Mouse (Mus musculus): ENCODE data around the gene Flcn.
"Not testable (repeated sequence)": the region's sequence is repeated elsewhere in the genome, so short reads cannot be mapped to it uniquely, and the experiment has no call there.

Flcn gene

DNA sequence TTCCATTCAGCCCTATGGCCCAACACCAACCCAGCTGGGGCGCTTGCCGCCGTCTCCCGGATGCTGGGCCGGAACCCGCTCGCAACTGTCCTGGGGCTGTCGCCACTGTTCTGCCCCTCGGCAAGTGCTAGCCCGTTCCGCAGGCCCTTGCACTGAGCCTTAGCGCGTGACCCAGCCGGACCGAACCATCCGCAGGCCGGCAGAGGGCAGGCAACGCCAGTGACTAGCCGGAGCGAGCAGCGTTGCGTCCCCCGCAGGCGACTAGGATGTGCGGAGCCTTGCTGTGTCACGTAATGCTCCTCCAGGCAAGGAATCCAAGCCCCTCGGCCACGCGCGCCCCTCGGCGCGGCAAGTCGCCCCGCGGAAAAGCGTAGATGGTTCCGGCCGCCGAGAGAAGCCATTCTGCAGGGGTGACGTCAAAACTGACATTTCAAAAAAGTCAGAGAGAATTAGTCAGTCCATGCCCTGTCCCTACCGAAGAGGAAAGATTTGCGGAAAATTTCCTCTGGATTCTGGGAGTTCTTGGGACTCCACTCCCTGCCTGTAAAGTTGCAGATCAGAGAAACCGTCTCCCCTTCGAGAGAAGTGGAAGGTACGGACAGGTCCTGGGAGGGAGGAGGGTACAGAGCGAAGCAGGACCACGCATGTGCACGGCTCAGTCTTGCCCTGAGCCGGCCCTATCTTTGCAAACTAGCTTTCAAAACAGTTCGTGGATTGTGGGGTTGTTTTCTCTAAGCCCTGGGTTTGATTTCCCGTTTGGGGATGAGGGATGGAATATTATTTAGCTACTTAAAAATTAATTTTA, at the start of gene Flcn:
Flcn (minus strand) TSS at position 347 of the 805 bp plus-strand sequence.
- peak; percentile 92 for DNase-seq (ENCODE audit: low read depth, low spot score)

DNA sequence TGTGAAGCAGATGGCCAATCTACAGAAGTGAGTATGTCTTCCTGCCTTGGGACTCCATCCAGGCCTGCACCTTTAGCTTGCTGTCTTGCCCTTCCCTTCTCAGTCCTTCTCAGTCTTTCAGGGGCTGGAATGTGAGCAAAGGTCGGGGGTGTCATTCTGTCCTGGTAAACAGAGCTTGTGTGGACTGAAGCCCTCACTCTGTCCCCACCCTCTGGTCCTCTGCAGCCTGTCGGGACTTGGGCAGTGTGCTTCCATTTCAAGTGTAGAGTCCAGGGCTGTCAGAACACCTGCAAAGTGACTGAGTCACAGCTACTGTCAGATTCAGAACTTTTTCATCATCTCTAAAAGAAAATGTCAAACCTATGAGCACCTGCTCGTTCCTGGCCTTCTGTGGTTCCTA, 43.0 kb upstream of the Flcn start:
- DNase-seq (ENCODE audit: low read depth, low spot score) = no peak

DNA sequence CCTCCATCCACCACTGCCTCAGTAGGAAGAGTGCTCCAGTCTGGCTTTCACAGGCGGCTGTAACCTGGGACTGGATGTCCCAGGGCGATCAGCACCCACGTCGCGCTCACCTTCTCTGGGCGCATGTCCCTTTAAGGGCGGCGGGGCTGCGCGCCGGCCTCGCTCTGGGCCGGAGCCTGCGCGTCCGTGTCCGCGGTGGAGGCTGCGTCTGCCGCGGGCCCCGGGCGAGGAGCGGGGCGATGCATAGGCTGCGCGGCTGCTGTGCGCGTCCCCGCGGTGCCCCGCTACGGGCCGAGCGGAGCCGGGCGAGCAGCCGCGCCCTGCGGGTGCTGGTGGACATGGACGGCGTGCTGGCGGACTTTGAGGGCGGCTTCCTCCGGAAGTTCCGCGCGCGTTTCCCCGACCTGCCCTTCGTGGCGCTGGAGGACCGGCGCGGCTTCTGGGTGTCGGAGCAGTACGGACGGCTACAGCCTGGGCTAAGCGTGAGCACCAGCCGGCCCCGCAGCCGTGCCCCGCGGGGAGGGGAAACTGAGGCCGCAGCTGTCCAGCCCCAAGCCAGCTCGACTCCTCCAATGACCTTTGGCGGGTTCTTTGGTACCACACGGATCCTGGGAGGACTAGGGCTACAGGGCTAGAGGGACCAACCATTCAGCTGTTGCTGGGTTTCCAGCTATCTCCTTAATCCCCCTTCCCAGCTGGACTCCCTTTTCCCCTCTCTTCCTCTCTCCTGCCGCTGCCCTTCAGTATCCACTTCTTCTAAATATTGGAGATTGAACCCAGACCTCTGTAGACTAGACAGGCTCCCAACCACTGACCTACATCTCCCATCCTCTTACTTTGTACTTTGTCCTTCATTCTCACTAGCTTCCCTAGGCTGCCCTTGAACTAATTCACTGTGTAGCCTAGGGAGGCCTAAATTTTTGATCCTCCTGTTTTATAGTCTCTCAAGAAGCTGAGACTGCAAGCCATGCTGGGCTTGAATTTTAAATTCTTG, 38.4 kb upstream of the Flcn start:
- DNase-seq (ENCODE audit: low read depth, low spot score) = peak; percentile 52

DNA sequence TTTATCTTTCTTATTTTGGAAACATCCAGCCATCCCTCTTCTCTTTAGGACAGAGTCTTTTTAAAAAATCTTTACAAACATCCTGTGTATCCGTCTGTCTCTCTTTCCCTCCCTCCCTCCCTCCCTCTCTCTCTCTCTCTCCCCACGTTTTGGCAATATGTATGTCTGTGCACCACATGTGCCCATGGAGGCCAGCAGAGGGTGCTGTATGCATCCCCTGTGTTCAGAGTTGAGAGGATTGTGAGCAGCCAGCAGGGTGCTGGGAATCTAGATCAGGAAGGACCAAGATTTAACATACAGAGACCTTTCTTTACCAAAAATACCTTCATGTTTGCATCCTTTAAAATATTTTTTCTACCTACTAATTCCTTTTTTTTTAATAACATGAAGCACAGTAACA, 37.3 kb upstream of the Flcn start:
- peak; percentile 95 for DNase-seq (ENCODE audit: low read depth, low spot score)

DNA sequence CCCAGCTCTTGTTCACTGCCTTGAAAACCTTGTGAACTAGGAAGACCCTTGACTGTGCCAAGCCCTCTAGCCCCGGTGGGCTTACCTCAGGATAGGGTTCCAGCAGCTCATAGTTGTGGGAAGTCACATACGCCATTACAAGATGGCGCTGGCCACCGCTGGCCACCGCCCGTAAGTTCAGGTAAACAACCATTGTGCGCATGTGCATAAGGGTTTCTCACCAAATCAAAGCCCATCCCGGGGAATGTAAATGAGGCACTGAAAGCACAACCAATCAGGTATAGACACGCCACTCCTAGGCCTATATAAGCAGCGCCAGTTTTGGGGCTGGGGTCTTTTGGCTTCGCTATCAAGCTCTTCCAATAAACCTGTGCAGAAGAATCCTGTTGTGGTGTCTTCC, 36.5 kb upstream of the Flcn start:
- DNase-seq (ENCODE audit: low read depth, low spot score) = peak; percentile 79

DNA sequence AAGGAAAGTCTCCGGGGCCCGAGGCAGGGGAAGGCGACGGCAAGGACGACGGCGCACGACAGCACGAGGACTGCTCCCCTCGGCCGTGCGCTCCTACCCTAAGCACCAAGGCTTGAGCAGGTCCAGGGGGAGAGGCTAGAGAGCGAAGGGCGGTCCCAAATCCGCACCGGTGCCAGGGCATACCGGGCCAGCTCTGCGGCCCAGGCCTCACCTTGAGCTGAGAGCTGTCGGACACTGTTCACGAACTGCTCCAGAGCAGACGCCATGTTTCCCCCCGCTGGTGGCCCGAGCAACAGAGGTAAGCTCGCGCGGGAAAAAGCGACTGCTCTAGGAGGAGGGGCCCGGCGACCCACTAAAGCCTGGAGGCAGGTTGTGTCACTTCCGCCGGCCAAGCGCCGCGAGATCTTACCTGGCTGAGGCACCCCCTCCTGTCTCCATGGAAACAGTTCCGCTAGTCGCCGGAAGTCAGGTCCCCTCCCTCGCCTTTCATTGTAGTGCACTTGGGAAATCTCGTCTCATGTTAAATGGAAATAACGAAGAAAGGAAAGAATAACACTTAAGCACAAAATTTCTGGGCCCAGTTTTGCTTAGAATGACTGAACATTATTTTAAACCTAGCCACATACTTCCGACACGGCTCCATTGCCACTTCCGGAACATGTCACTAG, 29.8 kb upstream of the Flcn start, which contains the start of gene Cops3:
Cops3 (minus strand) TSS at position 380 of the 668 bp plus-strand sequence.
- peak; percentile 99 for DNase-seq (ENCODE audit: low read depth, low spot score)

DNA sequence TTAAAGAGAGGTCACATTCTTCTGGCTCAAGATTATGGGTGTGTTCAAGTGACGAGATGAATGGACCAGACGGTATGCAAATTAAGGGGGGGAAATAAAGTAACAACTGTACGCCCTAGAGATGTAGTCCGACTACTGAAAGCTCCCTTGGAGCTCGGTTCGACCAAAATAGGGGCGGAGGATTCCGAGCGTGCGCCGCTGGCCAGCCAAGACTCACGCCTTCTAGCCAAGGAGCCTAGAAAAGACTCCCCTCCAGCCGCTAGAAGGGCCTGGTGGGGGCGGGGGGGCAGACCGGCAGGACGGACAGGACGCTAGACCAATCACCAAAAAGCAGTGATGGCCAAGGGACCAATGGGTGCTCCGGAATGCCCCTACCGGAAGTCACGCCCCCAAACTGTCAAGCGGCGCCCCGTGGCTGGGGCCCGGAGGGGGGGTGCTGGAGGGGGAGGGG, 29.2 kb upstream of the Flcn start, which contains the start of gene Nt5m:
Nt5m (plus strand) TSS at position 440 of the 451 bp plus-strand sequence.
- peak; percentile 97 for DNase-seq (ENCODE audit: low read depth, low spot score)

DNA sequence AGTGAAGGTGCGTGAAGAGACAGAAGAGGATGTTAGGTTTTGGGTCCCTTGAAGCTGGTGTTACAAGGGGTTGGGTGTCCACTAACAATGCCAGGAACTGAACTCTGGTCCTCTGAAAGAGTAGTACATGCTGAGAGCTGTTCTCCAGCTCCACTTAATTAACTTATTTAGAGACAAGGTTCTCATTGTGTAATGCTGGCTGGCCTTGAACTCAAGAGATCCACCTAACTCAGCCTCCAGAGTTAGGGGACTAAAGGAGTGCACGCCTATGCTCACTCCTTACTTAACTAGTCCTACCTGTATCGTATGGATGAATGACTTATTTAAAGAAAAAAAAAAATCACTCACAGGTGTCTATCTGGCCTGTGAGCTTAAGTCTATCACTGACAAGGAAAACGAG, 28.6 kb upstream of the Flcn start:
- no peak for DNase-seq (ENCODE audit: low read depth, low spot score)

DNA sequence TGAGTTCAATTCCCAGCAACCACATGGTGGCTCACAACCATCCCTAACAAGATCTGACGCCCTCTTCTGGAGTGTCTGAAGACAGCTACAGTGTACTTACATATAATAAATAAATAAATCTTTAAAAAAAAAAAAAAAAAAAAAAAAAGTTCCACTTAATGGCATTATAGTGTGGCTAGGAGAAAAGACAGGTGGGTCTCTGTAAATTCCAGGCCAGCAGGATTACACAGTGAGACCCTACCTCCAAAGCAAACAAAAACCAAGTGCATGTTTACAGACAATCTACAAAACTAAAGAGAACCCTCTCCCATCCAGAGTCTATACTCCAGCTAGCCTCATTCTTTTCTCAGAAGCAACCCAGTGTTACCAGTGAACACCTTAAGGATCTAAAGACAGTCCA, 28.0 kb upstream of the Flcn start:
- not testable (repeated sequence) for DNase-seq (ENCODE audit: low read depth, low spot score)

DNA sequence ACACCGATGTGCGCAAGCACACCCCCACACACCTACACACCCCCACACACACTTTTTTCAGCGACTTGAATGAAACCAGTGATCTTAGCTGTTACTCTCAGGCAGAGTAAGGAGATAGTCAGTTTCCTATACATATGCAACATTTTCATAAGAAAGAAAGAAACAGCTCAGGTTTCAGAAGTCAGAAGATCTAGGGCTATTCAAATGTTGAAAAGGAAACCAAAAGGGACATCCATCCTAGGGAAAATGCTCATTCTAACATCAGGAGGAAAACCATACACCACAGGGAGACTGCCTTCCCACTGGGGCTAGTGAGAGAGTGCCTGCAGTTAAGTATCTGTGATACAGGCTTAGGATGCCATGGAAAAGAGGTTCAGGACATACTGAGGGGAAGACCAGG, 11.8 kb upstream of the Flcn start:
- peak; percentile 64 for DNase-seq (ENCODE audit: low read depth, low spot score)

DNA sequence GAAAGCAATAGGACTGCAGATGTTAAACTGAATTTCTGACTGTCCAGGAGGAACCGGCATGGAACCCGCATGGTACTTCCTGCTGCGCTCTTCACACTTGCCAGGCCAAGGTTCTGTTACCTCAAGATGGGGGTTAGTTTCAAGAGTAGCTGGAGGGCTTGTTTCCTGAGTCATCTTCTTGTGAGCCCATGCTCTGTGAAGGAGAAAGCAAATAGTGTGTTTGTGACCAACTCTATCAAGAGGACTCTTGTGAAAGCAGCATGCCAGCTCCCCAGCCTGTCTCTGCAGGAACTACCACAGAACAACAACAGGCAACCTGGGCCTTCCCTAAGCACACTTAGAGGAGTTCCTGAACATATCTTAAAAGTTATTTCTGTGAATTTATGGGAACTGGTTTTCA, 8.1 kb upstream of the Flcn start:
- no peak for DNase-seq (ENCODE audit: low read depth, low spot score)

DNA sequence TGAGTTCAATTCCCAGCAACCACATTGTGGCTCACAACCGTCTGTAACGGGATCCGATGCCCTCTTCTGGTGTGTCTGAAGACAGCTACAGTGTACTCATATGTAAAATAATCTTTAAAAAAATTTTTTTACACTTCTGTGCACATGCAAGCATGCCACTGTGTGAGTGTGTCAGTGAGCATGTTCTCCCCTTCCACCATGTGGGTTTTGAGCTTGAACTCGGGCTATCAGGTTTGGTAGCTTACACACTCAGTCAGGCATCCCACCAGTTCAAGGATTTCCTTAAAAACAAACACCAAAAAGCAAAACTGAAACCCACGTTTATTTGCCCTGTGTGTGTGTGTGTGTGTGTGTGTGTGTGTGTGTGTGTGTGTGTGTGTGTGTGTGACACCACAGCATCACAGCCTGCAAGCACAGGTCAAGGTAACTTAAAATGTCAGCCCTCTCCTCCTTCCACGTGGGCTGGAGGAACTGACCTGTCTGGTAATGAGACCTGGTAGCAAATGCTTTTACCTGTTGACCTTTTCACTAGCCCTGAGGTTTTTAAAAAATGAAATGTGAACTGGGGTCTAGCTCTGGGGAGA, 5.8 kb upstream of the Flcn start:
- no peak for DNase-seq (ENCODE audit: low read depth, low spot score)

DNA sequence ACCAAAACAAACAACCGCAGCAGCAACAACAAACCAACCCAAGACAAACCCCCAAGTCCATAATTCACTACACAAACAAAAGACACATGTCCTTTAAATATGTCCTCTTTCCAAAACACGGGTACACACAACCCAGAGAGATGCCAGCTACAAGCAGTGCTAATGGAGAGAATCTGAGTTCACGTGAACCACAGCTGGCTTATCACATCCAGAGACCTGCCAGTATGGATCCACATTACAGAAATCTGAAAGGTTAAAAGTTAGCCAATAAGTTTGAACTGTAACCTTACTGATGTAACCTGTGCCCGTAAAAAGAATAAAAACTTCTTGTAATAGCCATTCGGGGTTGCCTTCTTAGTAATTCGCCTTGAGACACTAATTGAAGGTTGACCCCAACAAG, 5.1 kb upstream of the Flcn start:
- DNase-seq (ENCODE audit: low read depth, low spot score) = no peak

DNA sequence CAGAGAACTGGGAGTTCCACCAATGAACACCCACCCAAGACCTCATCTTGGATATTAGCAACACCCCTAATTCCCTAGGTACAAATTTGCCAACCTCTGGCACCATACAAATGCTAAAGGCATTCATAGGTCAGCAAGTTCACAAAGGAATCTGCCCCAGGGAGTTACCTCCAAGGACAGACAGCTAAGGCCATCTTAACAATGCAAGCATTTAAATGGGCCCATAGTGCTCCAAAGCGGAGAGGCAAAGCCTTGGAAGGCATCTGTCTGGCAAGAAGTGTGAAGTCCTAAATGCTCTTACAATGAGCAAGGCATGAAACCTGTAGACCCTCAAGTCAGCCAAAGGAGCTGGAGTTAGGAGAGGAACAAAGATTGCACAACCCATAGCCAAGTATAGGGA, 4.5 kb upstream of the Flcn start:
- DNase-seq (ENCODE audit: low read depth, low spot score) = peak; percentile 87

DNA sequence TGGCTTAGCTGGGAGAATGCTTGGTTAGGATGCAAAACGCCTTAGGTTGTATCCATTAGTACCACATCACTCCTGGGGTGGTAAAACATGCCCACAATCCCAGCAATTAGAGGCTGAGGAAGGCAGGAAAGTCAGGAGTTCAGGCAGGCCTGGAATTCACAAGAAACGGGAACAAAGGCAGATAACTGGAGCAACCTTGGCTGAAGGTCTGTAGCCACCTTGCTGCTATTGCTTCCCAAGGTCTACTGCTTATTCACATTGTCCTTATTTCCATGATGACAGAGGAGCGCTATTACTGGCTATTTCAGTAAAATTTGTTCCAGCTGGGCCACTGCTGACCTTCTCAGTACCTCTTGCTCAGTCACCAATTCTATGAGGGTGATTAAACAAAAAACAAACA, 3.5 kb upstream of the Flcn start:
- DNase-seq (ENCODE audit: low read depth, low spot score) = no peak

DNA sequence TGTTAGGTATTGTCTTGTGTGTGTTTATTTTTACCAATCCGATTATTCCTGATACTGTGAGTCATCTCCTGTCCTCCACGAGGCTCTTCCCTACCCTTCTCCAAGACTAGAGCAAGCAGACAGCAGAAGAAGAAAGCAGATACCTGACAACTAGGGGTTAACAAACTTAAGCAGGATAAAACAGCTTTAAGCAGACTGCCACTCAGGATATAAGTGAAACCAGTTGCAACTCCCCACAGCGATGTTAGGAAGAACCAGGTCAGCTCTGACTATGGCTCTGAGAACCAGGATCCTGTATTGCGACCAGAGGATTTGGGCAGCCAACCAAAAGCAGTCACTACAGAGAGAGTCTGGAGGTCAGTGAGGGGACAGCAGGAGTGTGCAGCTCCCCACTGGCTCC, 1.4 kb upstream of the Flcn start:
- no peak for DNase-seq (ENCODE audit: low read depth, low spot score)

DNA sequence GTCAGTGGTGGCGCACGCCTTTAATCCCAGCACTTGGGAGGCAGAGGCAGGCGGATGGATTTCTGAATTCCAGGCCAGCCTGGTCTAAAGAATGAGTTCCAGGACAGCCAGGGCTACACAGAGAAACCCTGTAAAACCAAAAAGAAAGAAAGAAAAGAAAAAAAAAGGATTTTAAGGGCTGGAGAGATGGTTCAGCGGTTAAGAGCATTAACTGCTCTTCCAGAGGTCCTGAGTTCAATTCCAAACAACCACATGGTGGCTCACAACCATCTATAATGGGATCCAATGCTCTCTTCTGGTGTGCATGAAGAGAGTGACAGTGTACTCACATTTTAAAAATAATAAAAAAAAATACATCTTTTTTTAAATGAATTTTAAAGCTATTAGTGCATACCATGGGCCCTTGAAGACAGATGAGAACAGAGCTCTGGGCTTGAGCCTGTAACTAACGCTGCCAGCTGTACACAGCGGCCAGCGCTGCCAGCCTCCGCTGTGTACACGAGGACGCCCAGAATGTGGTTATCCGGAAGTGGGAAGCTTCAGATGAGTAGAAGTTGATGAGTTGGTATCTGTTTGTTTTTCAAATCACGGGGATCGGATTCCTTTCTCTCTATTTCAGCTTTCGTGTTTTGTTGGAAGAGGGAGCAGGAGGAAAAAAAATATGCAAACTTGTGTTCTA, 803 bp upstream of the Flcn start:
- no peak for DNase-seq (ENCODE audit: low read depth, low spot score)

DNA sequence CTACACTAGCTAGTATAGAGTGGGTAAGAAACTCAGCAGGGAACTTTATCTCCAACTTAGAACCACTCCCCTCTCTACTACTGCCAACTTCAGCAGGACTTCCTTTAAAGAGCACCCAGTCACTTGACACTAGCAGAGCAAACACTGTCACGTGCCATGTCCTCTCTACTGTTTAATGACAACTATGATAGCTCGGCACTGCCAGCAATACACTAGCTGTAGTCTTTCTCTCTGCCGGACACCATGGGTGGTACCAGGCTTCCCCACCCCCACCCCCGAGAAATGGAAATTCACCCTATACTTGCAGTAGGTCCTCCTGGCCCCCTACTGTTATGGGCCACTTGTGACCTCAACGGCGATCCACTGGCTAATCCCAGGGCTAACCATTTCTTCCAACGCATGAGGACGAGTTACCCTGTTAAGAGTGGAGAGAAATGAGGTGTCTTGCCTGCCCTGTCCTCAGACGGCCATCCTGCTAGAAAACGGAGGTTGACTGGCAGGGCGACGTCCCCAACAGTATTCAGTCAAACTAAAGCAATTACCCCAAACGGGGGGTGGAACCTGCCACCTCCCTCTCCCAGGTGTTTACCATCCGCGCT, 646 bp downstream of the Flcn start:
- no peak for DNase-seq (ENCODE audit: low read depth, low spot score)

DNA sequence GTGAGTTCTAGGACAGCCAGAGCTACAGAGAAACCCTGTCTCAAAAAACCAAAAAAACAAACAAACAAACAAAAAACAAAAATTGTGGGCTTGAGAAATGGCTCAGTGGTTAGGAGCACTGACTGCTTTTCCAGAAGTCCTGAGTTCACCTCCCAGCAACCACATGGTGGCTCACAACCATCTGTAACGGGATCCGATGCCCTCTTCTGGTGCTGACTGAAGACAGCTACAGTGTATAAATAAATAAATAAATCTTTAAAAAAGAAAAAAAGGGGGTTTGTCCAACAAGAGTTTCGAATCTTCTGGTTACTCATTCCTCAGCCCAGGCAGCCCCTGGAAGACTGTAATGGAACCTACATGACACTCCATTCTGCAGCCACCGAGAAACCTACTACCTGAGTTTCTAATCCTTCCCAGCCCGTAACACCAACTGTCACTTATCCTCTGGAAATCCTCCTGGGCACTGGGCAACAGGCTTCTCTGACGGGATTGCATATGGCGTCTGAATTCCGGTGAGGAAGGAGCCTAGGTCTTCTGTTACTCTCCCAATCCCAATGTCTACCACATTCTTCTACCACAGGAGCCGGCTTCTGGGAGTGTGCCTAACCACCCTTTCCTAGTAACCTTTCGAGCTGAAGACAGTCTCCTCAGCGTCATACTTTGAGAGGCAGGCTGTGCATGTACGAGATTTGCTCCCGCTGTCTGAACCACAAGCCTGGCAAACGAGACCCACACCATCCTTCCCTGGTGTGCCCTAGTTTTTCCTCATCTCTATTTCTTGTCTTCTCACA, 1.5 kb downstream of the Flcn start:
- no peak for DNase-seq (ENCODE audit: low read depth, low spot score)

DNA sequence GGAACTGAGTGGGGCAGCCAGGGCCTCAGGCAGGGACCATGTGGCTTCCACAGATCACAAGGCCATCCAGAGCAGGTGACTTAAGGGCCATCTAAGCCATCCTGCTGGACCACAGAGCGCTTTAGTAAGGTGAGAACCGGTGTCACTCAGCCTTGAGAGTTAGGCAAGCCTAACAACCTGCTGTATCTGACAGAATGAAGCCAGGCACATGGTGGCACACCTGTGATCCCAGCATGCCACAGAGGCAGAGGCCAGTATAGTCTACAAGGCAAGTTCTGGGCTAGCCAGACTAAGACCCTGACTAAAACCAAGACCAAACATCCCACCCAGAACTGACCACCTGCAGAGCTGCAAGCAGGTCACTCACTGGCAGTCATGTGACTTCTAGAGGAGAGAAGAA, 4.2 kb downstream of the Flcn start:
- DNase-seq (ENCODE audit: low read depth, low spot score) = no peak

All from R1 (cell line).